ENCODE assay signal across 8 mouse cellular contexts in the genomic region with DNA sequence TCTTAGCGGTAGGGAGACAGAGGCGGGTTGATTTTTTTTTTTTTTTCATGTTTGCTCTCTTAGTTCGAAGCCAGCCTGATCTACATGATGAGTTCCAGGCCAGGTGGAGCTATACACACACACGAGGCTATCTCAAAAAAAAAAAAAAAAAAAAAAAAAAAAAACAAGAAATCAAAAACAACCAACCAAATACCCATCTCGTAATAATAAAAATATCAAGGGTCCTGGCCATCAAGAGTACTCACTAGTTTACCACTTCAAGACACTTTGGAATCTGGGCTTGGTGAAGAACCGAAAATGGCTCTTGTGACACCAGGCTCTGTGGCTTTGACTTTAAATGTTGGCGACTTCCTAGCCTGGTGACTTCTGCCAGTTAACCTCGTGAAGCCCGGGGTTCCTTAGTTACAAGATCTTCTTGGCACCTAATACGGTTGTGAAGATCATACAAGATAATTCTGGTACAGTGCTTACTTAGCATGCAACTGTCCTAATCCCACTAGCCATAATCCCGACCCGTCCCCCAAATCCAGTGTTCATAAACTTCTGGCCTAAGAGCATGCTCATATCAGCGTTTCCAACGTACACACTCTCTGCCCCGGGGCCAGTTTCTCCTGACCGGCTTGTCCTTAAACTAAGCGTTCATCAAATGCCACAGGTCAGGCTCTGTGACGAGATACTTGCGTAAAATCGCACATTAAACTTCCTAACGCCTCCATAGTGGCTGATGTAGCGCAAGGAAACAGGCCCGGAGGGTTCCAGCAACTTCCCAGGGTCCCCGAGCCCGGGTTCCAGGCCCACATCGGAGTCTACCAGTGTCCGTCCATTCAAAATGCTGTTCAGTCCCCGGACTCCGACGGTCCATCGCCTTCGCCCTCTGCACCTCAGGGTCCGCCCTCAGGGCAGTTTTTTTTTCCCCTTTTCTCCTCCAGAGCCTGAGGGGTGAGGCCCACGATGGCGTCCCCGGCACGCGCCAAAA. TPM values are rescaled to one million over a fixed set of nuclear protein-coding genes. Genes with fewer than 3 reads are reported as not detected.
DNase-seq lines count a peak whose midpoint lies in the region; ATAC-seq and TF ChIP-seq lines count a peak whose summit lies in the region.

No protein-coding gene starts in this region.

- peak overlapping the region; percentile 97 for H3K9ac ChIP-seq in heart, embryonic 15.5 days

- ATAC-seq in heart, embryonic 15.5 days (replicated peaks; ENCODE audit: insufficient number of reproducible peaks, insufficient read depth, low FRiP score, low read depth): peak; percentile 3; the same call in 1 of the 2 replicates

- peak; percentile 58 for DNase-seq in lung, adult 2 months
- no peak for DNase-seq in lung, postnatal 14 days
- DNase-seq in MEL-GATA-1-ER (ENCODE audit: extremely low read depth, low read depth): peak; percentile 85
- peak; percentile 22 to 59 for DNase-seq in layer of hippocampus, postnatal 14 days (ENCODE audit: low spot score in 2 of 2)
- no peak for DNase-seq in midbrain, embryonic 10.5 days (ENCODE audit: low spot score)
- no peak for DNase-seq in right cerebral cortex, postnatal 25 days

- WGBS in lung, adult 2 months: 13% methylated on average over 38 of the region's 38 CpGs
- 10% methylated on average over 38 of the region's 38 CpGs for WGBS in heart, embryonic 15.5 days
- 16% methylated on average over 38 of the region's 38 CpGs for WGBS in midbrain, embryonic 10.5 days

- H3K4me3 ChIP-seq in lung, adult 2 months (replicated peaks; ENCODE audit: extremely low read depth, low read depth, low read length): peak overlapping the region; percentile 71
- peak overlapping the region; percentile 100 for H3K4me3 ChIP-seq in erythroblast, embryonic 14.5 days (replicated peaks)
- peak overlapping the region; percentile 85 for H3K4me3 ChIP-seq in heart, embryonic 15.5 days
- peak overlapping the region; percentile 90 for H3K4me3 ChIP-seq in midbrain, embryonic 10.5 days

- H3K9me3 ChIP-seq in erythroblast, embryonic 14.5 days (ENCODE audit: control insufficient read depth, low read length): no peaks in the 10 kb centered on the region
- H3K9me3 ChIP-seq in heart, embryonic 15.5 days (replicated peaks): no peaks in the 10 kb centered on the region
- no peaks in the 10 kb centered on the region for H3K9me3 ChIP-seq in midbrain, embryonic 10.5 days (replicated peaks)

- TF ChIP-seq POLR2A in lung, adult 2 months (IDR thresholded peaks at IDR 0.05; ENCODE audit: borderline replicate concordance, extremely low read depth, low read depth, low read length): no peak

- peaks cover 3% of the 10 kb centered on the region; the same call in 1 of the 2 replicates for H3K4me1 ChIP-seq in lung, adult 2 months (ENCODE audit: control insufficient read depth, insufficient read depth, low read length)
- peaks cover 71% of the 10 kb centered on the region for H3K4me1 ChIP-seq in erythroblast, embryonic 14.5 days (ENCODE audit: control insufficient read depth)
- H3K4me1 ChIP-seq in heart, embryonic 15.5 days (replicated peaks): peaks cover 18% of the 10 kb centered on the region
- H3K4me1 ChIP-seq in midbrain, embryonic 10.5 days: peaks cover 36% of the 10 kb centered on the region

- peak overlapping the region; percentile 86 for H3K4me2 ChIP-seq in heart, embryonic 15.5 days

- no peak for TF ChIP-seq CTCF in lung, adult 2 months (IDR thresholded peaks at IDR 0.05; ENCODE audit: insufficient read depth, low read length)

- peaks cover 59% of the 10 kb centered on the region for H3K36me3 ChIP-seq in erythroblast, embryonic 14.5 days (ENCODE audit: control insufficient read depth)
- H3K36me3 ChIP-seq in heart, embryonic 15.5 days: no peaks in the 10 kb centered on the region
- H3K36me3 ChIP-seq in midbrain, embryonic 10.5 days: 0 out of 2 replicates have a peak, but pooled peaks cover 2% of the 10 kb centered on the region

- peak overlapping the region; percentile 93 for H3K27ac ChIP-seq in heart, embryonic 15.5 days
- H3K27ac ChIP-seq in midbrain, embryonic 10.5 days (replicated peaks): peak overlapping the region; percentile 91

- H3K27me3 ChIP-seq in erythroblast, embryonic 14.5 days (ENCODE audit: control insufficient read depth): no peaks in the 10 kb centered on the region
- no peaks in the 10 kb centered on the region for H3K27me3 ChIP-seq in heart, embryonic 15.5 days
- H3K27me3 ChIP-seq in midbrain, embryonic 10.5 days (ENCODE audit: low read depth, poor library complexity, severe bottlenecking): no peaks in the 10 kb centered on the region

RNA-seq across cellular contexts. Expression of gene Slc16a1, which starts 0.8 kb away (rescaled TPM):
- 14.5 and 15.7 TPM in 2 replicates for polyA plus RNA-seq in lung, adult 2 months (2012; rRNA removed)
- polyA plus RNA-seq in erythroblast, embryonic 14.5 days (2012): 12.8 and 18.6 TPM in 2 replicates
- polyA plus RNA-seq in heart, embryonic 15.5 days (2015; fragmentation: Nextera tagmentation; extraction: Ambion mirVana): 70.7 and 70.8 TPM in 2 replicates
- 10 to 100 TPM; 71.6 to 74.2 TPM for total RNA-seq in layer of hippocampus, postnatal 14 days (2021)
- 32.8 and 44.3 TPM in 2 replicates for polyA plus RNA-seq in midbrain, embryonic 10.5 days (2016; fragmentation: Nextera tagmentation; extraction: Ambion mirVana)

Comparison
In these comparisons a context has a peak if more than half of its experiments do, and no peak if none do; other contexts are left out.
1. DNase-seq: peak in lung, adult 2 months (single experiment), MEL-GATA-1-ER (single experiment) and layer of hippocampus, postnatal 14 days (2 of 2); none in lung, postnatal 14 days (single experiment), midbrain, embryonic 10.5 days (single experiment) and right cerebral cortex, postnatal 25 days (single experiment).
2. Peak in every context shown above with its lines, with median percentiles within 50 percentile points of each other: H3K4me3 ChIP-seq.